Mouse (Mus musculus) adrenal gland, postnatal 25 days (tissue): ENCODE measurements around the gene Zfp871. TPM values are rescaled to one million over a fixed set of nuclear protein-coding genes. Genes with fewer than 3 reads are reported as not detected.
"Not testable (repeated sequence)": the region's sequence is repeated elsewhere in the genome, so short reads cannot be mapped to it uniquely, and the experiment has no call there.

ENCODE experiments used
- DNase-seq: peaks from one replicate; pipeline ENCODE4 v3.0.0; 2021; ENCODE audit warnings: mixed read lengths
- total RNA-seq: library from RNA; stranded (reverse); gene quantifications from 2 replicates; pipeline ENCODE4 v1.2.3, GENCODE M21; 2021

Gene Zfp871
- total RNA-seq, 1 experiment from 2014 or later = 63.0 TPM

DNA sequence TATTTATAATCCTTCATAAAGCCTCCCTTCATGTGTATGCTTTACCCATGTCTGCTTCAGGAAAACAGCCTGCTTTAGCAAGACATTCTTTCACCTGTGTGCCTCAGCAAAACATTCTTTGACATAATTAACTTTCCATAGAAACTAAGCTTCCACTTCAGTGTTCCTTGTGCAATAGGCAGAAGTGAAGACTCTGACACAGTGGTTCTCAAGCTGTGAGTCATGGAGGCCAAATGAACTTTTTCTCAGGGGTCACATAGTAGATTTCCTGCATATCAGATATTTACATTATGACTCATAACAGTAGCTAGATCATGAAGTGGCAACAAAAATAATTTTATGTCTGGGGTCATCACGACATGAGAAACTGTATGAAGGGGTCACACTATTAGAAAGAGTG is 49.7 kb downstream of the Zfp871 start:
- no peak for DNase-seq

GRCm38 (mm10) chr17:32729029-32729428 is 59.1 kb downstream of the Zfp871 start:
- DNase-seq = no peak

GRCm38 (mm10) chr17:32726360-32726759 is 61.7 kb downstream of the Zfp871 start:
- DNase-seq = not testable (repeated sequence)

GRCm38 (mm10) chr17:32722771-32723170 is 65.3 kb downstream of the Zfp871 start:
- DNase-seq = no peak

DNA sequence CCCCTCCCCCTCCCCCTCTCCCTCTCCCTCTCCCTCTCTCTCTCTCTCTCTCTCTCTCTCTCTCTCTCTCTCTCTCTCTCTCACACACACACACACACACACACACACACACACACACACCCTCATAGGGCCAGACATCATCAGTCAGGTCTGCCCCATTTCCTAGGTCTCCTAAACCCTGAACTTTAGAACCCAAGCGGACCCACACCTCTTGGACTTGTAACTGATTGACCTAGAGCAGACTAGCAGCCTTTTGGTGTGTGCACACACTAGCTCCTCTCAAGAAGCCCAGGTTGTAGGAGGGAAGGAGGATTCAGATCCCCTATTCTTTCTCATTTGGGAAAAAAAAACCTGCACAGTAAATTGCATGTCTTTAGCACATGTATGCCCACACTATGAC is 65.9 kb downstream of the Zfp871 start:
- not testable (repeated sequence) for DNase-seq

Other genes starting within 250 kb of the Zfp871 start
- gene Cyp4f37, start 167.0 kb downstream of the Zfp871 start, total RNA-seq = not detected in 2 replicates
- gene Cyp4f40, start 129.4 kb downstream of the Zfp871 start, total RNA-seq = not detected in 2 replicates
- 1.9 and 2.0 TPM in 2 replicates for gene Cyp4f15, start 102.7 kb downstream of the Zfp871 start, total RNA-seq
- 0.91 and 1.1 TPM in 2 replicates for gene Zfp811, start 21.6 kb upstream of the Zfp871 start, total RNA-seq
- gene Zfp799, start 42.0 kb upstream of the Zfp871 start, total RNA-seq = 11.5 and 17.4 TPM in 2 replicates
- gene Zfp870, start 103.4 kb upstream of the Zfp871 start, total RNA-seq = 11.2 and 12.6 TPM in 2 replicates
- gene Cyp4f14, start 129.1 kb upstream of the Zfp871 start, total RNA-seq = 9.4 and 12.7 TPM in 2 replicates
- gene Cyp4f13, start 159.1 kb upstream of the Zfp871 start, total RNA-seq = 83.8 and 111 TPM in 2 replicates
- 4.1 and 7.2 TPM in 2 replicates for gene Zfp472, start 177.5 kb upstream of the Zfp871 start, total RNA-seq
- 10.6 and 10.8 TPM in 2 replicates for gene Zfp952, start 204.8 kb upstream of the Zfp871 start, total RNA-seq
- gene Zfp763, start 245.1 kb upstream of the Zfp871 start, total RNA-seq = 6.0 and 11.8 TPM in 2 replicates